Mouse (Mus musculus): ENCODE data around the gene Arl6ip5. TPM values are rescaled to one million over a fixed set of nuclear protein-coding genes. Genes with fewer than 3 reads are reported as not detected.

Arl6ip5 gene
- polyA plus RNA-seq, 1 experiment from 2014 or later, result 165 TPM

DNA sequence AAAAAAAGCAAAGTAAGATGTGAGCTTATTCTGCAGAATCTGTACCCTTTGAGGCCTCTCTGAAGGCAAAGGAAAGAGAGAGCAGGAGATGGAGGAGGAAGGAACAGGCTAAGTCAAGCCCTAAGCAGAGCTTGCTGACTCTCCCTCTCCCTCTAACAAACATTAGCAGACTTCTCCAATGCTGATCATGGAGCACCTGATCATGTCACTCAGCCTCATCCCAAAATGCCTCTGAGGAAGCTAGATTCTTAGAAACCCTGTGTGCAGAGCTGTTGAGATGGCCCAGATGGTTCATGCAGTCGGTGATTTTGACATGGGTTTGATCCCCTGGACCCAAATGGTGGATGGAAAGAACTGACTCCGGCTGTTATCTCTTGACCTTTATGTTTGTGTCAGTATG lies 56.6 kb downstream of the Arl6ip5 start:
- DNase-seq (ENCODE audit: low read depth, low spot score) (no peak), ATAC-seq (no peak)
- ChIA-PET POLR2A (interaction anchor here (0.6 kb wide), 1 partner anchor 270 kb away, joined by 3 read pairs; no protein-coding TSS in a partner anchor), CTCF (interaction anchor here (0.9 to 1.8 kb wide), 6 partner anchors 9 to 95 kb away, joined by 3 to 4 read pairs (median 3); partner anchors contain the start of gene Lmod3)
- H3K27me3 ChIP-seq, result no peaks in the 10 kb centered on the region
- in situ Hi-C loops (cut with MboI; ENCODE audit: low pct_unique_long_range_greater_than_20kb), result no loop called here
- no peak for TF ChIP-seq CTCF (IDR thresholded peaks at IDR 0.05)

DNA sequence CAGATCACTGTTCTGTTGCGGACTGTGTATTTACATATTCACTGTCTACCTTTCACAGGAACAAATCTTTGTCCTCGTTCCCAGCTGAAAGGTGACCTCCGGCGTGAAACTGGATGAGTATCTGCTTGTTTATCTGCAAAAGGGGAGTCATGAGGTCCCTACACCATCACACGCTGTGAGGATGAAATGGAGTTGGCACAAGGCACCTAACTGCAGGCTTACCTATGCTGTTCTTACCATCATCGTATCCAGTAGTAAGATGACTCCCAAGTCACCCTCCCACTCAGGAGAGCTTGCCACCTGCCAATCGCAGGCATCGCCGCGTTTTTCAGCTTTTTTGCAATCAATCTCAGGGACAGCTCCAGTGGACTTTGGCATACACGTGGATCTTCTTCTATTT lies 59.1 kb downstream of the Arl6ip5 start:
- H3K27me3 ChIP-seq, result no peaks in the 10 kb centered on the region
- ATAC-seq (no peak), DNase-seq (ENCODE audit: low read depth, low spot score) (no peak)
- CTCF ChIA-PET, result interaction anchor here (0.7 to 4.2 kb wide), 4 partner anchors 148 to 254 kb away, joined by 3 to 20 read pairs (median 6); no protein-coding TSS in a partner anchor
- no peak for TF ChIP-seq CTCF (IDR thresholded peaks at IDR 0.05)
- POLR2A ChIA-PET, result interaction anchor here (0.7 kb wide), 1 partner anchor 14 kb away, joined by 3 read pairs; no protein-coding TSS in a partner anchor
- in situ Hi-C loops (cut with MboI; ENCODE audit: low pct_unique_long_range_greater_than_20kb), result no loop called here

DNA sequence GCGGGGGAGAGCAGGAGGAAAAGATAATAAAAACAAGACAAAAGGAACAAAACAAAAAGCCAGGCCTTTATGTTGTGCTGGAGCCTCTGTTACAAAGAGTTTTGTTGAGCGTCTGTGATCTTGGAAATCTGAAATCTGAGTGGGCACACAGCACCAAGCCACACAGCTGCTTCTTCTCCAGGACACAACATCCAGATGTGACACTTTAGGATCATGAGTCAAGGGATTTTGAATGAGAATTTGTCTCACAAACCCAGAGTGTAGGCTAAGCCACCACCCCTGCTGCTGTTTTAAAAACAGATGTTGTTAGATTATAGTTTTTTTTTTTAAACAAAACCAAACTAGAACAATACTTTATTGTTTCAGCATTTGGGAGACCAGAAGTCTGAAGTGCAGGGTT lies 61.9 kb downstream of the Arl6ip5 start:
- ATAC-seq, result no peak
- ChIA-PET POLR2A (no interaction called here), CTCF (no interaction called here)
- no peak for DNase-seq (ENCODE audit: low read depth, low spot score)
- no peak for TF ChIP-seq CTCF (IDR thresholded peaks at IDR 0.05)
- H3K27me3 ChIP-seq, result no peaks in the 10 kb centered on the region
- in situ Hi-C loops (cut with MboI; ENCODE audit: low pct_unique_long_range_greater_than_20kb), result loop anchor here (10.0 kb wide), 1 partner anchor 462 kb away; no protein-coding TSS in a partner anchor

DNA sequence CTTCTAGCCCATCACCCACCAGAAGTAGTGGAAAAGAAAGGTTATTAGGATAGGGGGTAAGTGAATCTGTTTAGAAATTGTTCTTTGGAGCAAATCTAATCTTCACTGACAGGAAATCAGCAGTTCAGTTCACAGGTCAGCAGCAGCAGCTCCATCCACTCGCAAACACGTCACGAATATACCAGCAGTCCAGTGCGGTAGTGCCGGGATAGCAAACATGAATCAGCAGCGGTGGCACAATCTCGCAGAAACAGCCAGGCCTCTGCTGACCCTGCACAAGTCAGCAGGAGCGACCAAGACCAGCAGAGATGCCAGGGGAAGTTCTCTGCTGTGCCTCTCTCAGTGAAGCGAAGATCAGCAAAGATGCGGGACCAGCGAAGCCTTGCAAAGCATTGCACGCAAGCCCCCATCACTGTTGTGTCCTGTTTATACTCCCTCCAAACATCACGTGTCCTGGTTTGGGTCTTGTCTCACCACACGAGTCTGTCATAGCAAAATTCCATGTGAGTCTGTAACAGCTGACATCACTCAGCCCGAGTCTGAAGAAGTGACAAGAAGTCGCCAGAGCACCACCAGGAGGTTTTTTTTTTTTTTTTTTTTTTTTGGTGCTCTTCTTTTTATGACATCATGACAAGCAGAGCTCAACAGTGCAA lies 62.7 kb downstream of the Arl6ip5 start:
- DNase-seq (ENCODE audit: low read depth, low spot score) (no peak), ATAC-seq (no peak)
- H3K27me3 ChIP-seq, result no peaks in the 10 kb centered on the region
- in situ Hi-C loops (cut with MboI; ENCODE audit: low pct_unique_long_range_greater_than_20kb), result loop anchor here (10.0 kb wide), 1 partner anchor 462 kb away; no protein-coding TSS in a partner anchor
- TF ChIP-seq CTCF (IDR thresholded peaks at IDR 0.05), result no peak
- ChIA-PET CTCF (no interaction called here), POLR2A (no interaction called here)

DNA sequence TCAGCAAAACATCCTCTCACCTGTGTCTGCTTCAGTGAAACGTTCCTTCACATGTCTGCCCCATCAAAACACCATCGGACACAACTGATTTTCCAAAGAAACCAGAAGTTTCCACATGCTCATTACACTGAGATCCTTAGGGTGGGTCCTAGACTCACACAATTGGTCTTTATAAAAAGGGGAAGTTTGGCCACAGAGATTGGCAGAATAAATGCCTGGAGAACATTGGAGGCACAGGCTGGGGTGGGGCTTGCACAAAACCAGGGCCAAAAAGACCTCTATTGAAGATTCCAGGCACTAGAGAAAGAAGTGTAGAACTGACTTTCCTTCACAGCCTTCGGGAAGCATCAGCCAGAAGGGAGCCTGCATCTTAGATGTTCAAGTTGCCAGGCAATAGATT lies 63.3 kb downstream of the Arl6ip5 start:
- no peak for TF ChIP-seq CTCF (IDR thresholded peaks at IDR 0.05)
- ChIA-PET CTCF (no interaction called here), POLR2A (no interaction called here)
- in situ Hi-C loops (cut with MboI; ENCODE audit: low pct_unique_long_range_greater_than_20kb), result loop anchor here (10.0 kb wide), 1 partner anchor 461 kb away; no protein-coding TSS in a partner anchor
- no peaks in the 10 kb centered on the region for H3K27me3 ChIP-seq
- DNase-seq (ENCODE audit: low read depth, low spot score) (no peak), ATAC-seq (no peak)

DNA sequence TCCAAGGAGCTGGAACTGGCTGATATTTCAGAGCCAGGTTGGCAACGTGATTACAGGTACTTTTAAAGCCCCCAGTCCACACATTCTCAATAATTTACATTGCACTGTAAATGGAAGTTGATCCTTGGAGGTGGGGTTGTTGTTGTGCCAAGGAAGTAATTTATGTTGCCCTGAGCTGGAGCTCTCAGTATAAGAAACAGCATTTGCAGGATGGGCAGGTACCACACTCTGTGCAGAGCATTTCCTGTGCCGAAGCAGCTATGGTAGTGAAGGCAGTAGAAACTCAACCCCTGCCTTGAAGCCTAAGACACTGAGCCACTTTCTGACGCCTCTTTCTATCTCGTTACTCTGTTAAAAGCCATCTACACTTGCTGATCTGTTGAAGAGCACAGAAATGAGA lies 65.3 kb downstream of the Arl6ip5 start:
- no peaks in the 10 kb centered on the region for H3K27me3 ChIP-seq
- POLR2A ChIA-PET, result no interaction called here
- no peak for ATAC-seq
- no peak for DNase-seq (ENCODE audit: low read depth, low spot score)
- in situ Hi-C loops (cut with MboI; ENCODE audit: low pct_unique_long_range_greater_than_20kb), result loop anchor here (5.0 to 10.0 kb wide), 2 partner anchors 142 to 459 kb away; no protein-coding TSS in a partner anchor
- CTCF ChIA-PET, result interaction anchor here (1.3 to 7.6 kb wide), 3 partner anchors 9 to 139 kb away, joined by 3 to 80 read pairs (median 7); no protein-coding TSS in a partner anchor
- TF ChIP-seq CTCF (IDR thresholded peaks at IDR 0.05), result no peak

DNA sequence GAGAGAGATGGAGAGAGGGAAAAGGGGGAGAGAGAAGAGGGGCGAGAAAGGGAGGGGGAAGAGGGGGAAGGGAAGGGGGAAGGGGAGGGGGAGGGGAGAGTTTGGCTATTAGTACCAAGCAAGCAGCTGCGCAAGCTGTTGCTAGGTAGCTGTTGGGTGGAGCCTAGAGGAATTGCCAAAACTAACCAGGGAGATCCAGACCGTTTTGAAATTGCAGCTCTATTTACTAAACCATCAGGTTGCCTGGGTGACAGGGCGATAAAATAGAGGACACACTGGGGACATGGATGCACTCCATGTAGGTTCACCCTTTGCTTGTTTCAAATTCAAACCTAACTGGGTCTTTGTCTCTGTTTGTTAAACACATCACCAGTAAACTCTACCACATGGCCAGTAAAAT lies 65.9 kb downstream of the Arl6ip5 start:
- ChIA-PET POLR2A (no interaction called here), CTCF (interaction anchor here (1.1 to 7.6 kb wide), 4 partner anchors 10 to 138 kb away, joined by 3 to 80 read pairs (median 5); no protein-coding TSS in a partner anchor)
- in situ Hi-C loops (cut with MboI; ENCODE audit: low pct_unique_long_range_greater_than_20kb), result loop anchor here (5.0 to 10.0 kb wide), 2 partner anchors 141 to 458 kb away; no protein-coding TSS in a partner anchor
- ATAC-seq (no peak), DNase-seq (ENCODE audit: low read depth, low spot score) (no peak)
- no peaks in the 10 kb centered on the region for H3K27me3 ChIP-seq
- TF ChIP-seq CTCF (IDR thresholded peaks at IDR 0.05), result no peak

DNA sequence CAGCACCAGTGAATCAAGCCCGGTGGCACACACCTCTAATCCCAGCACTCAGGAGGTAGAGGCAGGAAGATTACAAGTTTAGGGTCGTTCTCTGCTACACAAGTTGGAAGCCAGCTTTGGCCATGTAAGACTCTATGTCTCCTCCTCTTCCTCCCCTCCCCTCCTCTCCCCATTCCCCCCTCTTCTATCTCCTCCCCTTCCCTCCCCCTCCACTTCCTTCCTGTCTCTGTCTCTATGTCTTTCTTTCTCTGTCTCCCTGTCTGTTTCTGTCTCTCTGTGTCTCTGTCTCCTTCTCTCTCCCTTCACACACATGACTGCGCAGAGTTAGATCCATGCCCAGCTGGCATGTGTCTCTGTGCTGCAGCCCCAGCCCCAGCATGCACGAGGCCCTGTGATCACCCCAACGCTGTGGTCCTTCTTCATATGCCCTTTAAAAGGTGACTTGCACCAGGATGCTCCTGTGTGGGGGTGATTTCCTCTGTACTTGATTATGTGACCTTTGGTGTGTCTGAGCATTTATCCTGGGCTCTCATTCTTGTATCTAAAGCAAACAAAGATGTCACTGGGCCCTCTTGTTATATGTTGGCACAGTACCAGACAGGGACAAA lies 66.5 kb downstream of the Arl6ip5 start:
- H3K27me3 ChIP-seq, result no peaks in the 10 kb centered on the region
- in situ Hi-C loops (cut with MboI; ENCODE audit: low pct_unique_long_range_greater_than_20kb), result loop anchor here (5.0 to 10.0 kb wide), 2 partner anchors 140 to 458 kb away; no protein-coding TSS in a partner anchor
- DNase-seq (ENCODE audit: low read depth, low spot score) (no peak), ATAC-seq (no peak)
- ChIA-PET CTCF (interaction anchor here (1.1 to 7.6 kb wide), 6 partner anchors 8 to 144 kb away, joined by 3 to 80 read pairs (median 4); no protein-coding TSS in a partner anchor), POLR2A (no interaction called here)
- no peak for TF ChIP-seq CTCF (IDR thresholded peaks at IDR 0.05)

DNA sequence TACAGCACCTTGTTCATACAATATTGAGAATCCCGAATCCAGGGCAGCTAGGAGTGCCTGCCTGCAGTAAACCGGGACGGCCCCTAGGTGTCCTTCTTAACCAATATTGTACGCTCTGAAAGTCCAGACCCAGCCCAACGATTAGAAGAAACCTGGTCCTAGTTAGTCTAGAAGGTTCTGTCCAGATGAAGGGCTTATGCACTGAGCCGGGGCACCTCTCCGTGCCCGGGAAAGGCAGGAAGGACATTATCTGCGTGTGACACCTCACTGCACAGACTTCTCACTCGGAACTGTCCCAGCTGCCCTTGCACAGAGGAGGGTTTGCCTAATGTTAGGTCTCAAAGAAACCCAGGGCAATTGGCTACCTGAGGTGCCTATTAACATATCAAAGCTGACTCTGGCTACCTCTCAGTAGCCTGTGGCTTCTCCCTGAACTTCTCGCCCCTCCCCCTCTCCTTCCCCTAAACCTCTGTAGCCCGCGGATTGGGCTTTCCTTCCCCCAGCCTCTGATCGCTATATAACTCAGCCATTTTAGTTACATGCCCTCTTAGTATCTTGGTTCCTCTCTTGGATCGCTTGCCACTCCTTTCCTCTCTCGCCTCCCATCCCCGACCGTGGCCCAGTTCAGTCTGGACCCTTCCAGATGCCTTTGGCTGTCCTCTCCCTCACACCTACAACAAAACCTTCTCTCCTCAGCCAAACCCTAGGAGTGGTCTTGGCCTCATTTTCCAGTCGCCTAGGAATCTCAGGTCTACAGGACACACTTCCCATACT lies 67.7 kb downstream of the Arl6ip5 start:
- ChIA-PET CTCF (interaction anchor here (0.6 to 7.6 kb wide), 11 partner anchors 10 to 247 kb away, joined by 3 to 80 read pairs (median 3); no protein-coding TSS in a partner anchor), POLR2A (no interaction called here)
- peak; percentile 87 for ATAC-seq
- in situ Hi-C loops (cut with MboI; ENCODE audit: low pct_unique_long_range_greater_than_20kb), result loop anchor here (5.0 to 10.0 kb wide), 2 partner anchors 139 to 457 kb away; no protein-coding TSS in a partner anchor
- TF ChIP-seq CTCF (IDR thresholded peaks at IDR 0.05), result peak; percentile 96
- DNase-seq (ENCODE audit: low read depth, low spot score), result no peak
- no peaks in the 10 kb centered on the region for H3K27me3 ChIP-seq

DNA sequence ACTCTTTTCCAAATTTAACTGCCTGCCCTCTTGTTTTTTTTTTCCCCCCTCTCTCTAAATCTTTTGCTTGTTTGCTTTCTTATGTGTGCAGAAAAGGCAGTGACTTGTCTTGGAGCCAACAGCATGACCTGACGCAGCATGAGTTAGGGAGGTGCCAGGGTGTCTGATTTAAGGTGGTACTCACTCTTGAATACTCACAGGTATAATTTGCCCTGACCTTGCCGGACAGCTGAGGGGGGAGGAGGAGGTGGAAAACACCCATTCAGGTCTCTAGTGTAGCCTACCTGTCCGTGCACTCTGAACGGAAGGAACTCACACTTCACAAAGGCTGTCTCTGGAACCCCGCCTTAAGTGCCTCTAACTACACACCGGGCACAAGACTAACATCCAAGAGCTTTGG lies 68.4 kb downstream of the Arl6ip5 start:
- DNase-seq (ENCODE audit: low read depth, low spot score) (no peak), ATAC-seq (no peak)
- in situ Hi-C loops (cut with MboI; ENCODE audit: low pct_unique_long_range_greater_than_20kb), result loop anchor here (5.0 to 10.0 kb wide), 2 partner anchors 138 to 456 kb away; no protein-coding TSS in a partner anchor
- no peak for TF ChIP-seq CTCF (IDR thresholded peaks at IDR 0.05)
- ChIA-PET POLR2A (no interaction called here), CTCF (interaction anchor here (0.8 to 7.6 kb wide), 10 partner anchors 16 to 246 kb away, joined by 3 to 80 read pairs (median 4); no protein-coding TSS in a partner anchor)
- H3K27me3 ChIP-seq, result no peaks in the 10 kb centered on the region

Other genes starting within 250 kb of the Arl6ip5 start
- not detected for gene Fam19a4, start 150.3 kb upstream of the Arl6ip5 start, polyA plus RNA-seq (2021)
- gene Eogt, start 61.5 kb upstream of the Arl6ip5 start, polyA plus RNA-seq (2021), result 38.3 TPM
- 49.1 TPM for gene Tmf1, start 31.6 kb upstream of the Arl6ip5 start, polyA plus RNA-seq (2021)
- gene Uba3, start 5.0 kb upstream of the Arl6ip5 start, polyA plus RNA-seq (2021), result 118 TPM
- gene Lmod3, start 42.1 kb downstream of the Arl6ip5 start, polyA plus RNA-seq (2021), result not detected